Mouse (Mus musculus) retina, postnatal 1 day (tissue): Measurements from ENCODE around the gene Ms4a5.
"Not testable (repeated sequence)": the region's sequence is repeated elsewhere in the genome, so short reads cannot be mapped to it uniquely, and the experiment has no call there.

Experiments
- DNase-seq: peaks from one replicate; pipeline ENCODE4 v3.0.0-alpha.2; 2012

The Ms4a5 gene

DNA sequence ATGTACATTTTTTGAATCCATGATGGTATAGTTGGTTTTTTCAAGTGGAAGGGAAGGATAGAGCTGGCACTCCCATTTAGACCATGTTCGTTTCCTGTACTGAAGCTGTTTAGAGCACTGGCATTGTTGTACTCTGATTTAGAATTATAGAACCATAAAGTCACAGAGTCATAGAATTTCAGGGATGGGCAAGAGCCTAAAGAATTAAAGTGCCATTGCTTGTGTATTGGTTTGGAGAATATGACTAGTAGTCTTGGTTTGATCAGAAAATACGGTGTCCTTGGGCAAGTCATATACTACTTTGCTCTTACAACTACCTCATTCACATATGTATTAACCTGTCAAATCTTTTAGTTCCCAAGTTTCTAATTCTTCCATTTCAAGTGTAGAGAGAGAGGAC is at the start of gene Ms4a5:
Ms4a5 (minus strand) TSS at position 101 of the 400 bp plus-strand sequence.
- no peak for DNase-seq

DNA sequence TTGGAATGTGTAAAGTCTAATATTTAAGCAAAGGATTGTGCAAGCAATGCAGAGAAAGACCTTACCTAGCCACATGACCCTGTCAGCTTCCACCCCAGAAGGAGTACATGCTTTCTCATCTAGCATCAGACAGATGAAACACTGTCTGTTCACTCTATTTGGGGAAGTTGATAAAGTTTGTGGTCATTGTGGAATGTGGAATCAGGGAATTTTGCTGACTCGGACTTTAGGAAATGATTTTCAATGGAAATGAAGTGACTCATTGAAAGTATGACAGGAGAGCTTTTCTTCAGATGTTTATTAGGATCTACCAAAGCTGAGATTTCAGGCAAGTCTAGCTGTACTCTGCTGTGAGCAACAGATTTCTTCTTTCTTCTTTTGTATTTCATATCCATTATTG is 37.5 kb upstream of the Ms4a5 start:
- DNase-seq, result no peak

DNA sequence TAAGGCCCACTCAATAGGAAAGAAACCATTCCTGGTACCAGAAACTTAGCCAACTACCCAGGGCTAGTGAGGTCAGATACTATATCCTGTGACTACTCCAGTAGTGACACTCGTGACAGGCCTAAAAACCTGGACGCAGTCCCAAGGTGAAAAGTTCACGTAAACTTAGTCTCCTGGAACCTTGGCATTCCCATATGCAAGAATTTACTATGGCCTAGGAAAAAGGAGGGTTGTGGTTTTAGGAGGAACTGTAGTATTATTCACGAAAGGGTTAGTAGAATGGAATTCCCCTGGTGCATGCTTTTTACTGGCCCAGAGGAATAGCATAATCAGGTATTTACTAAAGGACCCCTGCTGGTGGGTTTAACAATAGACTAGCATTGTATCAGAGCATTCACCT is 33.1 kb upstream of the Ms4a5 start:
- no peak for DNase-seq

- DNase-seq, result no peak
Observed at GRCm38 (mm10) chr19:11314354-11314753, 30.7 kb upstream of the Ms4a5 start, which contains the start of gene Ms4a14. Ms4a14 (minus strand) TSS chr19:11314454.

GRCm38 (mm10) chr19:11308888-11309287 is 25.2 kb upstream of the Ms4a5 start:
- DNase-seq, result no peak

- not testable (repeated sequence) for DNase-seq
Observed at GRCm38 (mm10) chr19:11299529-11299928, 15.9 kb upstream of the Ms4a5 start.

DNA sequence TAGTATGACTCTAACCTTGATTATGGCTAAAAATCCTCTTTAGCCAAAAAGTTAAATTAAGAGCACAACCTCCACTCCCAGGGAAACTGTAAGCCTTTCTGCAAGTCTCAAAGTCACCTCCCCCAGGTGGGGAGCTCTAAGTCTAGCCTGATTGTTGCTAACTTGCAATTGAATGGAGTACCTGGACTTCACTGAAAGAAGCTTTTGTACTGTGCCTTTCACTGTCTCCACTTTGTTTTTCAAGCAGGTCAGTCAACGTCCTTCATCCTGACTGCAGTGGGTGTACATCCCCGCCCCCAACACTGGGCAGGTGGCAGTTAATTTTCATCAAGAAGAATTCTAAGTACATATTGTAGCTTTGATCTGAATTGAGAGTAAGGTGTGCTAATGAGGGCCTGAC is 15.3 kb upstream of the Ms4a5 start:
- no peak for DNase-seq

DNA sequence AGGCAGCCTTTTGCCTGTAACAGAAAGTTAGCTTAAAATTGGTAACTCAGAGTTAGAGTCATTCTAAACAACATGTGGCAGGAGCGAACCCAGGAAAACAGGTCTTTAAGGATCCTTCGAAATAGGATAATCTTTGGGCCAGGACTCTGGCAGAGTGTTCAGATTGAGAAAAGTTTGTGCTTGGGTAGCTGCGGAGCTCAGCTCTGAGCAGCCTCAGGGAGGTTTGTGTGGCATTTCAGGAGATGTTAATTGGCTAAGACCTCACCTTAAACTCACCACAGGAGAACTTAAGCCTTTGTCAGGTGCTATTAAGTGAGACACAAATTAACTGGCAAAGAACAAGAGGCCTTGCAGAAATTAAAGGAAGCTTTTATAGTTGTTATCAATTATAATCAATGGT is 9.9 kb upstream of the Ms4a5 start:
- not testable (repeated sequence) for DNase-seq

DNA sequence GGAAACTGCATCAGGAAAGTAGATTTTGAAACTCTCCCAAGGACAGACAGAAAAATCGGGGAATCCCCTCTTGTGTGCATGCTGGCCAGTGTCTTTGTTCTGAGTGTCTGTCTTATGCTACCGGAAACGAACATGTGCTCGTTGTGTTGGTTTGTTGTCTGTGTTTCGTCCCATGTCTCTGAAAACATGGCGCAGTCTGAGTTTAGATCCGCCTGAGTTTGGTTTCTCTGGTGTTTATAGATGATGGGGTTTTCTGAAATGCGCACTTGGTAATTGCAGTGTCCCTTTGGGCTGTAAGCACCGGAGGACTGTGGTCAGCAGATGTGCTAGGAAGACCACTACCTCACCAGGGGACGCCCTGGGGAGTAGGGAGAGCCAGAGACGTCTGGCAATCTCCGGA is 9.3 kb upstream of the Ms4a5 start:
- DNase-seq, result peak; percentile 54

- DNase-seq, result no peak
Observed at GRCm38 (mm10) chr19:11280223-11280622, 3.5 kb downstream of the Ms4a5 start.

GRCm38 (mm10) chr19:11276431-11276830 is 7.2 kb downstream of the Ms4a5 start:
- DNase-seq, result no peak

DNA sequence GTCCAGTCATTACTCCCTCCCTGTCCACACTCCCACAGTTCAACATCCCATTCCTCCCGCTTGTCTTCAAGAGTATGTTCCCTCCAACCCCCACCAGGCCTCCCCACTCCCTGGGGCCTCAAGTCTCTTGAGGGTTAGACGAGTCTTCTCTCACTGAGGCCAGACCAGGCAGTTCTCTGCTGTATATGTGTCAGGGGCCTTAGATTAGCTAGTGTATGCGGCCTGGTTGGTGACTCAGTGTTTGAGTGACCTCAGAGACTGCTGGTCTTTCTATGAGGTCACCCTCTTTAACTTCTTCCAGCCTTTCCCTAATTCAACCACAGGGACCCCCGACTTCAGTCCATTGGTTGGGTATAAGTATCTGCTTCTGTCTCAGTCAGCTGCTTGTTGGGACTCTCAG is 16.7 kb downstream of the Ms4a5 start:
- no peak for DNase-seq

- DNase-seq, result no peak
Observed at GRCm38 (mm10) chr19:11266052-11266845, 17.4 kb downstream of the Ms4a5 start, which contains the start of gene Ms4a1. Ms4a1 (minus strand) TSS chr19:11266241.

GRCm38 (mm10) chr19:11264602-11265185 is 19.0 kb downstream of the Ms4a5 start:
- DNase-seq, result no peak

DNA sequence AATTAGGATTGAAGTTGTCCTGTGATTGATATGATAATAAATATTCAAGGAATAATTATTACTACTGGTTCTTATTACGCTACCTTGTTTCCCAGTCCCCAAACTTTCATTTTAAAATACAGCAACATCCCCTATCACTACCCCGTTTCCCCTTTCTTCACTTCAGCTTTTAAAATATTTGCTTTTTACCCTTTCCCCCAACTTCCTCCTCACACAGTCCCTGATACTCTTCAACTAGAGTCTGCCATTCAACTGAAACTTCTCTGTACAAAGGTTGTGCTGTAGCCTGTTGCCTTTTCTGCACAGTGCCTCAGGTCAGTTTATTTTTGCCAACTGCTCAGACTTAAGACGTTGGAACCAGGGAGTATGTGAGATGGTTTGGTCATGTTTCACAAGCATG is 20.1 kb downstream of the Ms4a5 start:
- DNase-seq, result no peak

- DNase-seq, result not testable (repeated sequence)
Observed at GRCm38 (mm10) chr19:11262932-11263331, 20.7 kb downstream of the Ms4a5 start.

GRCm38 (mm10) chr19:11261522-11261921 is 22.2 kb downstream of the Ms4a5 start:
- DNase-seq, result no peak

DNA sequence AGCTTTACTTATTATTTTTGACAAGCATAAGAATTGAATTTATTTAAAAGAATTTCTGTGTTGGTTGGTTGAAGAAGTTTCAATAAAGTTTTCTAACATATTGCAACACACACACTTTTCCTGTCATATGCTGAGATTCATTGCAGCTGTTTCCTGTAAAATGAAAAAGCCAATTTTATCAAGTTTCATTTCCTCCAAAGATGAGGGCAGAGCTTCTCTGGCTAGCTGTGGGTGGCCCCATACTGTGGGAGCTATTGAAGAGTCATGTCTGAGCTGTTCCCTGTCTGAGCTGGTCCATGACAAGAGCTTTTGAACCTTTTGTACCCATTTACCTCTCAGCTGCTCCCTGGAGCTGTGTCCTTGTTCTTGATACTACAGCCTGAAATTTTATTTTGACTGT is 39.4 kb downstream of the Ms4a5 start:
- DNase-seq, result no peak

- peak; percentile 1 for DNase-seq
Observed at GRCm38 (mm10) chr19:11242560-11242959, 41.1 kb downstream of the Ms4a5 start.

DNA sequence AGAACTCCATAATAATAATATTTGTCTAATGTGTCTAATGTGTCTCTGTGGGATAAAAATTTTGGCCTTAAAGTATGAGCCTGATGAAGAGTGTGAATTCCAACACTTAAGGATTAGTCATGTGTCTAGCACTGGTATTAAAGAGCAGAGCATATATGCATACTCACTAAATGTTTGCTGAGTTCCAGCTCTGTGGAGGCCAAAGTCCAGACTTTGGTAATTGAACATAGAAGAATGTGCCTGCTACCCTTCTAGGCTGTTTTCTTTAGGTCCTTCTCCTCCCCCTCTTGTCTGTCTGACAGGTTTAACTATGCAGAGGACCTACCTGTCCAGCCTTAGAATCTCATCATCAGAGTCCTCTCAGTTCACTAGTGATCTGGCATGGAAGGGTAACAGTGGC is 47.9 kb downstream of the Ms4a5 start:
- DNase-seq, result no peak

DNA sequence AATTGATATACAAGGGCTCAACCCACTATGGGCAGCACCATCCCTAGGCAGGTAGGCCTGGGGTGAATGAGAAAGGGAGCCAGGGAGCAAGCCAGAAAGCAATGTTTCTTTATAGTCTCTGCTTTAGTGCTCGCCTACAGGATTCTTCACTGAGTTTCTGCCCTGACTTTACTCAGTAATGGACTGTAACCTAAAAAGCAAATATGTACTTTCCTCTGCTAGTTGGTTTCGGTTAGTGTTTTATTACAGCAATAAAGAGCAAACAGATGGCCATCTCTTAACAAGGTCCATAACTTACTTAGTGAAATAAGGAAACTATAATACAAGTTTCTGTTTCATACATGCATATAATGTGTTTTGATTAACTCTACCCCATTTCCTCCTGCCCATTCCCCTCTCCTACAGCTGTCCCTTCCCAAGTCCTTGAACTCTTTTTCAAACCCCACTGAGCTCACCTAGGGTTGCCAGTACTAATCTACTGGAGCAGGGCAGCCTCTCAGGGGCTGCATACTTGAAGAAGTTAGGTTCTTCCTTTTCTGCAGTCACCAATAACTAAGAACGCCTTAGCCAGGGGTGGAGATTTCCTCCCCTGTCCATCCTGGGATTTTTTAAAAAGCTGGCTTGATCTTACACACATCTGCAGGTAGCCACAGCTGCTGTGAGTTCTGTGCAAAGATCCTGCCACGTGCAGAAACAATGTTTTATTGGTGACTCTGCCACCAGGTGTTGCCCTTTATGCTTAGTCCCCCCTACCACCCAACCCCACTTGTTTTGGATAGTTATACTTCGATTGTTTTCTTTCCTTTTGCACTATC is 48.5 kb downstream of the Ms4a5 start:
- no peak for DNase-seq

DNA sequence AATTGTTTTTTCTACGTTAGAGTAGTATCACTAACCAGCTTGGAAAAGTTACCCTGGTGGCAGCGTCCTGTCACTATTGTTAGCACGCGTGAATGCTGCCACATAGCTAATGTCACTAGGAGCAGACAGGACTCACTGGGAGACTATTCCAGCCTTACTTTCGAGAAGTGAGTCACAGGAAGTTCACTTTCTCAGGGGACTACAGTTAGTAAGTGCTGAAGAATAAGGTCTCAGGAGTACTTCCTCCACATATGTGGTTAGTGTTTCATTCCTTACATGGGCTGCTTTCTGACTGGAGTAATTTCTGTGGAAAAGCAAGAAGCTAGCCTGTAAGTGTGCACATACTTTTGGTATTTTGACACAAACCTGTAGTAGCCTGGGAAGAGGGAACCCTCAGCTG is 49.4 kb downstream of the Ms4a5 start:
- DNase-seq, result no peak

DNA sequence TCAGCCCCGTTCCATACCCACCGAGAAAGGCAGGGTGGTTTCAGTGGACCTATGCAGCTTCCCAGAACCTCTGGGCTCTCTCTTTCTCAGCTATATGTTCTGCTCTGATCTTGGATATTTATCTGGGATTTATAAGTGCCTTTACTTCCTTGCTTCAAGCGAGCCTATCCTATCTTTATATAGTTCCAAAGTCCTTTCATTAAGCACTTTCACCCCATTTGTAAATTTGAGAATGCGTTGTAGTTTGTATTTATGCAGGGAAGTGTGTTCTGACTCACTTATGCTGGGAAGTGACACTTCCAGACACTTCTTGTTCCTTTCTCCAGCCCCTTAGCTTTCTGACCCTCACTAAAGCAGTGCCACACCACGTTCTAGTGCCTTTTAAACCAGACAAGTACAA is 51.3 kb downstream of the Ms4a5 start, which contains the start of gene Ms4a12:
Ms4a12 (minus strand) TSS at position 101 of the 400 bp plus-strand sequence.
- no peak for DNase-seq
